Mouse (Mus musculus): ENCODE measurements around the gene Tspan14.
A peak's percentile ranks its signal among the peaks of the same experiment; 100 is the strongest.

Tspan14 gene

DNA sequence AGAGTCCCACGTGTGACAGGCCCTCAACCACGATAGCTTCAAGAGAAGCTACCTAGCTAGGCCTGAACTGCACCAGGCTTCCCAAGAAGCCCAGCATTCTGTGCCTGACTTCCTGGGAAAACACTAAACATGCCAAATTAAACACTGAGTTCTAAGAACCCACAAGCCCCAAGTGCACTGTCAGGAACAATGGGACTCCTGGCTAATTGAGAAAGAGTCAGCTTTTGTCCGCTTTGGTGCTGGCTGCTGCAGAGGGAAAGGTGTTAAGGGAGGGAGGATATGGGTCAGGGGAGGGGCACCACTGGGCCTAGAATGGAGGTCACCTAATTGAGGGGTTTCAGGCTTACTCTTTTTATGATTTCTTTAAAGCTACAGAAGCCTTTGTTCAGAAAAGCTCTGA, 17.6 kb downstream of the Tspan14 start:
- TF ChIP-seq GATA4 (IDR thresholded peaks at IDR 0.05; ENCODE audit: insufficient replicate concordance, low read length) = no peak

DNA sequence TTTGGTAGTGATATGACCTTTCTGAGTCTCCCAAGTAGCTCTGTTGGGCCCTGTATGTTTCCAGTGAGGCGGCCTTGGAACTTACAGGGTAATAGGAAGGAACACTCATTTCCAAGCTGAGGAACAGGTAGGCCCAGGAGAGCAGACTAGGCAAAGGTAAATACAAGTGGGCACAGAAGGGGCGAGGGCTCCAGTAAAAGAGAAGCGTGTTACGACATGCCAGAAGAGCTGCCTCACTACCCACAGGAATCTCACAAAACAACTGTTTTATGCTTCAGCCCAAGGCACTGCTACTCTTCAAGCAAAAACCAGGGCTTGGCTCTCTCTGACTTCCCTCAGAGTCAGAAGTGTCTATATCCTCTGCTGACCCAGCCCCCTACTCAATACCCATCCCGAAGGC, 18.1 kb downstream of the Tspan14 start:
- no peak for TF ChIP-seq GATA4 (IDR thresholded peaks at IDR 0.05; ENCODE audit: insufficient replicate concordance, low read length)

- TF ChIP-seq GATA4 (IDR thresholded peaks at IDR 0.05; ENCODE audit: insufficient replicate concordance, low read length) = no peak
These were observed 18.9 kb downstream of the Tspan14 start for GRCm38 (mm10) chr14:40947431-40948394.

GRCm38 (mm10) chr14:40943802-40944201, 22.8 kb downstream of the Tspan14 start:
- TF ChIP-seq GATA4 (IDR thresholded peaks at IDR 0.05; ENCODE audit: insufficient replicate concordance, low read length) = no peak

- no peak for TF ChIP-seq GATA4 (IDR thresholded peaks at IDR 0.05; ENCODE audit: insufficient replicate concordance, low read length)
These were observed 24.2 kb downstream of the Tspan14 start for GRCm38 (mm10) chr14:40942429-40942828.

DNA sequence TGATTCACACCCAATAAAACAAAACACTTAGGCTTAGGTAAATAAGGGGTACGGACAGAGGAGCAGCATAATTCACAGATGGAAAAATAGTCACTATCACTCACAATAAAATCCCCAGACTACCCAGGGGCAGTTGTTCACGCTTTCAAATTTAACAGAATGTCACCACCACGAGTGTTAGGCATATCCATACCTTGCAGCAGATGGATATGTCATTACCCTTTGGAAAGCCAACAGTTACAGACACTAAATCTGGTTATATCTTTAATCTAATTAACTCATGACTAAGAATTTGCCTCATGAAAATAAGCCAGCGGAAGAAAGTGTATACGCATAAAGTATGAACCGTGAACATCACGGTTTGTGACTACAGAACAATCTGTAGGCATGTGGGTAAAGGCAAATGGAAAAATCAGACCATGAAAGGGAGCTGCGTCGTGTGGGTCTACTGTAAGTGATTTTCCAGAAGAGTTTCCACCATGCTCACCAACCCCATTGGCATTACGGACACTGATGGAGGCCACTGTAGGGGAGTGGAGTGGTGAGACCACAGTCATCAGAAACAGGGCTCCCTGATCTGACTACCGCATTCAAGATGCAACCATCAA, 28.1 kb downstream of the Tspan14 start:
- TF ChIP-seq GATA4 (IDR thresholded peaks at IDR 0.05; ENCODE audit: insufficient replicate concordance, low read length) = no peak

DNA sequence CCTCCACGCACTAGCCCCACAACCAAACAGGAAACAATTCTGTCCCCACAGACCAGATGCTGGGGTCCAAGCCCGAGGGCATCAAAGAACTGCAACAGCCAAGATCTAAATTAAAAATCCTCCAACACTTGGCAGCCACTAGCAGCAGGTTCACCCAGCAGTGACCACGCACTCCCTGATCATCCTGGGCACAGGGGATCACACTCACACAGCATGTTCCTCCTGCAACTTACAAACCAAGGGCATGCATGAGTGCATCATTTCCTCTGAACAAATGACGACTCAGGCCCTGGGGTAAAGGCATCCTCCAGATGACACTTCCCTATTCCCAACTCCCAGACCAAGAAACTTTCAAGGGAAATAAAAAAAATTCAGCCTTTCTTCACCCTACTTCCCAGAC, 29.6 kb downstream of the Tspan14 start:
- TF ChIP-seq GATA4 (IDR thresholded peaks at IDR 0.05; ENCODE audit: insufficient replicate concordance, low read length) = no peak

DNA sequence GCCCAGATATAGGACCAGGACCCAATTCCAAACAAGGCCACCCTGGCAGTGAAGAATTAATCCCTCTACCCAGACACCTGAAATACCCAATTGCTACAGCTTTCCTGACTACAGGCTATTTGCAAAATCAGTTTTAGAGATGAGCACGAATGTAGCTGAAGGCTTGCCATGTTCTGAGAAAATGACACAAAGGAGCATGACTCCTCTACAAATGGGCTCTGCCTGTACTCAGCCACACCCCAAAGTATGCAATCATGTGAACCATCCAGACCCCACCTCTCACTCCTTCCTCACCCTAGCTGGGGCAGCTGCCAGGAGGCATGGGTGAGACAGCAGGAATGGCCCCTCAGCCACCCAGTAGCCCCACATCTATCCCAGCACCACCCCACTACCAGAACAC, 31.1 kb downstream of the Tspan14 start:
- TF ChIP-seq GATA4 (IDR thresholded peaks at IDR 0.05; ENCODE audit: insufficient replicate concordance, low read length) = no peak

- TF ChIP-seq GATA4 (IDR thresholded peaks at IDR 0.05; ENCODE audit: insufficient replicate concordance, low read length) = no peak
These were observed 31.6 kb downstream of the Tspan14 start for GRCm38 (mm10) chr14:40935054-40935453.

- TF ChIP-seq GATA4 (IDR thresholded peaks at IDR 0.05; ENCODE audit: insufficient replicate concordance, low read length) = no peak
These were observed 33.3 kb downstream of the Tspan14 start for GRCm38 (mm10) chr14:40933328-40933727.

DNA sequence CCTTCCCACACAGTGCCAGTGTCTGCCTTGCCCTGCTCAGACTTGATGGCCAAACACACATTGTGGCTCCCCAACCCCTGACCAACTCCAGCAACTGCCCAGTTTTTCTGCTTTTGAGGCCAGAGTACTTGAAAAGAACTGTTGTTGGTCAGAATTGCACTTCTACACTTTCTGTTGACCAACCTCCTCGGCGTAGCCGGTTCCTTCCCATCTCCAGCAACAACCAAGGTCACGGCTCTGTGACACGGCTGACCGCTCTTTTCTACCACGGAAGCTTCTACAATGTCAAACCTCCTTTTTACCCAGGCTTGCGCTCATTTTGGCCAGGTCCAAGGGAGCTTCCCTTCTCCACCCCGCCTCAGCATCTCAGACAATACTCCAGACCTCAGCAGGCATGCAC, 34.4 kb downstream of the Tspan14 start:
- no peak for TF ChIP-seq GATA4 (IDR thresholded peaks at IDR 0.05; ENCODE audit: insufficient replicate concordance, low read length)

- peak; percentile 41; the same call in 1 of the 2 replicates for TF ChIP-seq GATA4 (IDR thresholded peaks at IDR 0.05; ENCODE audit: insufficient replicate concordance, low read length)
These were observed 35.3 kb downstream of the Tspan14 start for GRCm38 (mm10) chr14:40931115-40931829.

GRCm38 (mm10) chr14:40929943-40930342, 36.7 kb downstream of the Tspan14 start:
- TF ChIP-seq GATA4 (IDR thresholded peaks at IDR 0.05; ENCODE audit: insufficient replicate concordance, low read length) = peak; percentile 49; the same call in 1 of the 2 replicates

DNA sequence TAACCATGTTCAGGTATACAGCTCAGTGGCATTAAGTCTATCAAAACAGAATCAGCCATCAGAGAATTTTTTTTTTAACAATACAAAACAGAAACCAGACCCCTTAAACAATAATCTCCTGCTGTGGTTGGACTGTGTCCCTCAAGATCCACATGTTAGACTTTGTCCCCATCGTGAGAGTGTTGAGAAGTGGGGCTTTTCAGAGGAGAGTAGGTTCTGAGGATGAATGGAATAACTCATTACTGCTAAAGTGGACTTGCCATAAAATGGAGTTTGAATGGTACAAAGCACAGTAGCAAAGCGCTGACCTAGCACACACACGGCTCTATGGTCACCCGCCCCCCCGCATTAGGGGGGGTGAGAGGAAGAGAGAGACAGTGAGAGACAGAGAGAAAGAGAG, 37.7 kb downstream of the Tspan14 start:
- TF ChIP-seq GATA4 (IDR thresholded peaks at IDR 0.05; ENCODE audit: insufficient replicate concordance, low read length) = no peak

GRCm38 (mm10) chr14:40927041-40927440, 39.6 kb downstream of the Tspan14 start:
- TF ChIP-seq GATA4 (IDR thresholded peaks at IDR 0.05; ENCODE audit: insufficient replicate concordance, low read length) = peak; percentile 79
